Mouse (Mus musculus) liver, embryonic 12.5 days (tissue): ENCODE results near the gene Ncor2. TPM values are rescaled to one million over a fixed set of nuclear protein-coding genes. Genes with fewer than 3 reads are reported as not detected.

Experiments used
- ATAC-seq: fragments of 200-750 bp; cut with Nextera tagmentation; 2 replicates; pipeline ENCODE4 v1.8.0; 2017; ENCODE audit warnings: moderate number of reproducible peaks, mild to moderate bottlenecking, moderate library complexity
- H3K27ac ChIP-seq: fragments of 300-500 bp; sonication (generic); 2 replicates; pipeline ENCODE4 v1.5.1; 2016; ENCODE audit warnings: mild to moderate bottlenecking
- H3K27me3 ChIP-seq: fragments of 300-500 bp; sonication (generic); replicated peaks from 2 replicates; pipeline ENCODE4 v1.6.1; 2016; ENCODE audit warnings: mild to moderate bottlenecking, moderate library complexity
- H3K36me3 ChIP-seq: fragments of 300-500 bp; sonication (generic); 2 replicates; pipeline ENCODE4 v1.6.1; 2016; ENCODE audit warnings: mild to moderate bottlenecking, moderate library complexity
- H3K4me1 ChIP-seq: fragments of 300-500 bp; sonication (generic); 2 replicates; pipeline ENCODE4 v1.6.1; 2016
- H3K4me2 ChIP-seq: fragments of 300-500 bp; sonication (generic); 2 replicates; pipeline ENCODE4 v1.6.1; 2016; ENCODE audit warnings: mild to moderate bottlenecking, moderate library complexity
- H3K4me3 ChIP-seq: fragments of 300-500 bp; sonication (generic); 2 replicates; pipeline ENCODE4 v1.5.1; 2016; ENCODE audit warnings: mild to moderate bottlenecking, moderate library complexity
- H3K9ac ChIP-seq: fragments of 300-500 bp; sonication (generic); 2 replicates; pipeline ENCODE4 v1.6.1; 2016; ENCODE audit warnings: mild to moderate bottlenecking, moderate library complexity
- H3K9me3 ChIP-seq: fragments of 300-500 bp; sonication (generic); replicated peaks from 2 replicates; pipeline ENCODE4 v1.6.1; 2016; ENCODE audit warnings: mild to moderate bottlenecking, moderate library complexity
- WGBS: fragments of 180-500 bp; shearing (Covaris S2); methylation state at CpG from one replicate; pipeline ENCODE4 v1.1.7; 2016; ENCODE audit not compliant: insufficient replicate concordance; 5-methylcytosine and 5-hydroxymethylcytosine counted together
- polyA plus RNA-seq: library from polyadenylated mRNA; unstranded; fragments of >200 nt; fragmentation: Nextera tagmentation; extraction: Ambion mirVana; gene quantifications from 2 replicates; pipeline ENCODE4 v1.2.1, GENCODE M21; 2016

Ncor2 gene
- polyA plus RNA-seq, 1 experiment from 2014 or later = 10.0 TPM

DNA sequence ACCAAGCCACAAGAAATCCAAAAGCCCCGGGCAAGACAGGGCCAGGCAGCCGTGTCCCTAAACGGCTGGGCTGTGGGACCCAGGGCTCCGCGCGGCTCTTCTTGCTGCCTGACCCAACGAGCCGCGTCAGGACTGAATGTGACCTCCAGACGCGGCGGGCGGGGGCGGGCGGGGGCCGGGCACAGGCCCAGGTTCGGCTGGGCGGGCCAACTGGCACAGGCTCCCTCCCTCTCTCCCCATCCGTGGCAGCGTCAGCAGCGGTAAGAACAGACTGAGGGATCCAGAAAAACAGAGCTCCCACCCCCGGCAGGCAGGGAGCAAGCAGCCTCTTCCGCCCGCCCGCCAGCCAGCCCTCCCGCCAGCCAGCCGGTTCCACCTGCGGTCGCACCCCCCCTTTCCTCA, 120.8 kb downstream of the Ncor2 start:
- H3K9me3 ChIP-seq = no peaks in the 10 kb centered on the region
- H3K27me3 ChIP-seq = peaks cover 46% of the 10 kb centered on the region
- WGBS = 7% methylated on average over 20 of the region's 29 CpGs
- peaks cover 30% of the 10 kb centered on the region for H3K36me3 ChIP-seq
- no peak for ATAC-seq
- 0 out of 2 replicates have a peak overlapping the region, but pooled peaks have one; percentile 11 for H3K27ac ChIP-seq
- peak overlapping the region; percentile 56 for H3K4me2 ChIP-seq
- H3K9ac ChIP-seq = no peak overlapping the region; the same call in 1 of the 2 replicates
- peak overlapping the region; percentile 29 for H3K4me3 ChIP-seq
- H3K4me1 ChIP-seq = peaks cover 70% of the 10 kb centered on the region

DNA sequence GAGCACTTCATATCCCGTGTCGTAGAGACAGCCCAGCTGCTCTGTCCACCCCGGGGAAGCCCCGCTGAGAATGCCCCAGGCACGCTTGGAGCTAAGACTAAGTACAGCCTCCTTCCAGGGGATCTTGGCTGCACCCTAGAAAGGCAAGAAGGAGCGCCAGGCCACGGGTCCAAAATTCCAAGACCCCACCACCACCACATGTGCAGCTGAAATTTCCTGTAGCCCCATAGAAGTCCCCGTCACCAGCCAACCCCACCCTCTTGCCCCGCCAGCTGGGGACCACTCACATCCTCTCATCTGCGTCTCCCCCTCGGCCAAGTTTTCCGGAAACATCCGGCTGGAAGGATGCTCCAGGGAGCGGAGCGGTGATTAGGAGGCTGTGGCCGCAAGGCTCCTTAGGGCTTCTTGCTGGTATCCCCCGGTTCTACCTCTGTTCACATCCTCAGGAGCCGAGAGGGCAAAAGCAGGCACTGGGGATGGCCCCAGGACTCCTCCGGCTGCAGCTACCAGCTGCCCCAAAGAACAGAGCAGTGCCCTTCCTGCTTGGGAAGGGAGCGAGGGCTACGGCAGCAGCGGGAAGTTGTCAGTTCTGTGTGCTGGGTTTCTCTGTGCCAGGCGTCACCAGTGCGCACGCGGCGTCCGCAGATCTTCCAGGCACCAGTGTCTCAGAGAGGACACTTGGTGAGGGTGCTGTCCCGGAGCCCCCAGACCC, 121.3 kb downstream of the Ncor2 start:
- H3K9me3 ChIP-seq = no peaks in the 10 kb centered on the region
- peaks cover 29% of the 10 kb centered on the region for H3K36me3 ChIP-seq
- peak overlapping the region; percentile 29 for H3K4me3 ChIP-seq
- H3K4me2 ChIP-seq = peak overlapping the region; percentile 56
- WGBS = 20% methylated on average over 29 of the region's 29 CpGs
- H3K9ac ChIP-seq = no peak overlapping the region; the same call in 1 of the 2 replicates
- H3K4me1 ChIP-seq = peaks cover 75% of the 10 kb centered on the region
- 0 out of 2 replicates have a peak overlapping the region, but pooled peaks have one; percentile 11 for H3K27ac ChIP-seq
- ATAC-seq = no peak
- H3K27me3 ChIP-seq = peaks cover 46% of the 10 kb centered on the region

DNA sequence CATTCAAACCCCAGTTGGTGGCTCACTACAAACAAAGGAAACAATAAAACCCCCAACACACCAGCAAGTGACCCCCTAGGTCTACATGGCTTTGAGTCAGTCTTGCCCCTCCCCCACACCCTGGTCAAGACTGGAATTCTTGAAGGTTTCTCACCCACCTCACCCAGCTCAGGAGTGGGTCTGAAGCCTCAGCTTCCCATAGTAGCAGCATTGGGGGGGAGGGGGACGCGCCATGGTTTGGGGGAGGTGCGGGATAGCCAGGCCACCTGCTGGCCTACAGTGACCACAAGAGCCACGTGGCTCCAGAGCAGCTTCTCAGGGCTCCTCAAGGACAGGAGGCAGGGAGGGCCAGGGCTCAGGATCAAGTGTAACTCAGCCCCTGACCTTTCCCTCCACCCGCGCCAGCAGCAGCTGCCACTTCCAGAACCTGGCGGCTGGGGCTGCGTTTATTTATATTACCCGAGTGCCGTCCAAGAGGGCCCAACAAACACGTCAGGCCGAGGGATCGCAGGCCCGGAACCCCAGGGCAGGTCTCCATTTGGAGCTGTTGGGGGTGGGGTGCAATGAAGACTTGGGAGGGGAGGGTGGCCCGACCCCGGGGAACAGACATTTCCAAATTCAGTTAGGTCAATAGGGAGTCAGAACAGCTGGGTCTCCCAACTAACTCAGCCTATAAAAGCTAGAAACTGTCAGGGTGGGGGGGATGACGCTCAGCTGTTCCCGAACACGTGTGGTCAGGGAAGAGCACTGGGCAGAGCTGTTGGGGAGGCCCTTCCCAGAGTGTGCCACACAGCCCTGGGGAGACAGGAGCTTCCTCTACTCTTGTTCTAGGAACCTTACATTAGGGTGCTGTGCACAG, 122.1 kb downstream of the Ncor2 start:
- Histone ChIP-seq H3K4me2 (peak overlapping the region; percentile 56), H3K9ac (peak overlapping the region; percentile 19; the same call in 1 of the 2 replicates), H3K27ac (no peak overlapping the region), H3K4me3 (peak overlapping the region; percentile 29; the same call in 1 of the 2 replicates), H3K27me3 (peaks cover 46% of the 10 kb centered on the region), H3K9me3 (no peaks in the 10 kb centered on the region), H3K36me3 (peaks cover 26% of the 10 kb centered on the region), H3K4me1 (peaks cover 83% of the 10 kb centered on the region)
- 34% methylated on average over 19 of the region's 19 CpGs for WGBS
- ATAC-seq = no peak

DNA sequence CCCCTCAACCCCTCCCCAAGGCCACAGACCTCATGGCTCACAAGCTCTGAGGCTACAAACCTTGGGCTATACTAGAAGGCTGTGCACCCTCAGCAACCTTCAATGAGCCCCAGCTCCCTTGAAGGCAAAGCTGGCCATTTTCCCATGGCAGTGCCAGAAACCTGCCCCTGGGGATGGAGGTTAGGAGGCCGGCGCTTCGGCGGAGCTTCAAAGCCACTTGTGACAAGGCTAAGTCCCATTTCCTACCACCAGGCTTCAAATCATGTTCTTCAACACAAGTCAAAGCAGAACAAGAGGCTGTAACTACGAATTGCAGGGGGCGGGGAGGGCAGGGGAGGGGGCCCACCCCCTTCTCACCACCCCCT, 122.7 kb downstream of the Ncor2 start:
- no peak overlapping the region for H3K9ac ChIP-seq
- H3K9me3 ChIP-seq = no peaks in the 10 kb centered on the region
- peaks cover 27% of the 10 kb centered on the region for H3K36me3 ChIP-seq
- H3K4me2 ChIP-seq = peak overlapping the region; percentile 56
- H3K27ac ChIP-seq = 0 out of 2 replicates have a peak overlapping the region, but pooled peaks have one; percentile 36
- ATAC-seq = no peak
- 50% methylated on average over 6 of the region's 6 CpGs for WGBS
- no peak overlapping the region for H3K4me3 ChIP-seq
- H3K27me3 ChIP-seq = peaks cover 46% of the 10 kb centered on the region
- H3K4me1 ChIP-seq = peaks cover 89% of the 10 kb centered on the region

DNA sequence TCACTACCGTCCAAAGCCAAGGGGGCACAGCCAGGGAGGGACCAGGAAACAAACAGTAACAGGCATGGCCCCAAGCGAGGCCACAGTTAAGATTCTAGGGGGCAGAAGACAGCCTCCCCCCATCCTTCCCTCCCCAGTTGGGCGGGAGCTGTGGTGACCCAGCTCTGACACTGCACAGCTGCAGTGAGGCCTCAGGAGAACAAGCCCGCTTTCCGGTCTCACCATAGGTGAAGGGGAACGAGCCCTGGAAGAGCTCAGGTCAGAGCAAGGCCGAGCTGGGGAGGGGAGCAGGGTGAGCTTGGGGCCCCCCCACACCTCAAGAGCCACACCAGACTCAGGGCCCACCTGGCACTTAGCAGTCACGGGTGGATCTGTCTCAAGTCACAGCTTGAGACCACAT, 123.1 kb downstream of the Ncor2 start:
- Histone ChIP-seq H3K36me3 (peaks cover 30% of the 10 kb centered on the region), H3K27ac (0 out of 2 replicates have a peak overlapping the region, but pooled peaks have one; percentile 62), H3K4me3 (no peak overlapping the region), H3K4me1 (peaks cover 93% of the 10 kb centered on the region), H3K9me3 (no peaks in the 10 kb centered on the region), H3K9ac (no peak overlapping the region), H3K27me3 (peaks cover 46% of the 10 kb centered on the region), H3K4me2 (peak overlapping the region; percentile 56)
- 48% methylated on average over 8 of the region's 8 CpGs for WGBS
- ATAC-seq = no peak

DNA sequence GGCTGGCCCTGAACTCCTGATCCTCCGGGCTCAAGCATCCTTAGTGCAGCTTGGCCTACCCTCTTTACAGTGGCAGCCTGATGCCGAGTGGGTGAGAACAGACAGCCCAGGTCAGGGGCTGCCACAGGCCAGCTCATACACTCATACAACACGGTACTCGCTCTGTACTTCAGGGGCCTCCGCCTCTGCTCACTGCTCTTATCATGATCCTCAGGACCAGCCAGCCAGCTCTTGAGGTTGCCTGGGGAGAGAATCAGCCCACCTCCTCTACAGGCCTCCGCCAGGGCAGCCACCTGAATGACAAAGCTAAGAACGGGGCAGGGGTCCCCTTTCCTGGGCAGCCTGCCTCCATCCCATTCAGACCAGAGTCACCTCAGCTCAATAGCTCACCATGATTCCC, 125.4 kb downstream of the Ncor2 start:
- ATAC-seq = peak; percentile 74
- H3K27me3 ChIP-seq = peaks cover 25% of the 10 kb centered on the region
- peak overlapping the region; percentile 63 for H3K4me2 ChIP-seq
- H3K27ac ChIP-seq = peak overlapping the region; percentile 85
- H3K9ac ChIP-seq = peak overlapping the region; percentile 61
- no peaks in the 10 kb centered on the region for H3K9me3 ChIP-seq
- 33% methylated on average over 7 of the region's 7 CpGs for WGBS
- H3K36me3 ChIP-seq = peaks cover 52% of the 10 kb centered on the region
- H3K4me3 ChIP-seq = peak overlapping the region; percentile 10
- H3K4me1 ChIP-seq = peaks cover 100% of the 10 kb centered on the region

DNA sequence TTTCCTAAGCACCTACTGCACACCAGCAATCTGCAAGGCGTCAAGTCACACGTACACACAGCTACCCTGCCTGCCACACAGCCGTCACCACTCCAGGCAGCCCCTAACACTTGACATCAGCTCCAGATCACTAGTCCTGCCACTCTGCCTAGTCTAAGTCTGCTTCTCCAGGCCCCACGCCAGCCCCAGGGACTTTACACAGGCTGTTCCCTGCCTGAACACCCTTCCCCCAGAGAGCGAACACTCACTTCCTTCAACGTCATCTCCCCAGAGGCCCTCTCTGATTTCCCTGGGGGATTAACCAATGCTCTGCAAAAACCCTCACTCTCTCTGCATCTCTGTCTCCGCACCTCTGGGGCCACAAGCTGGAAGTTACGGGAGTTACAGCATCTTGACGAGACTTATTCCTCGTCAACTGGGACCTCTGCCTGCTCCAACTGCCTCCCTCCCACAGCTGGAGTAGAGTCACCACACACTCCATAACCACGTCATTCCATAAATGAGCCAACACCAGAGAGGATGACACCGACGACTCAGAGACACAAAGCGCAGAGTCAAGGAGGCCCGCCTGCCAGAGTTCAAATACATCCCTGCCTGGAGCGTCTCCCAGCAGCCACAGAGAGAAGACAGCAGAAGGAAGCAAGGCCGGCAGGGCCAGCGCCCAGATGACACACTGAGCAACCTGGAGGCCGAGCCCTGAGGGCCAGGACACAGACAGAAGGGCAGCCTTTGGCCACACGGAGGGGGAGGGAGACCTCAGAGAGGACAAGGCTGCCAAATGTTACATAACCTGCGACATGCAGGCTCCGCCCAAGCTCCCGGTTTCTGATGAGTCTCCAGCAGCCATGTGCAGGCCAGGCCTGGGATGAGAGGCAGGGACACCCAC, 126.2 kb downstream of the Ncor2 start:
- Histone ChIP-seq H3K36me3 (peaks cover 60% of the 10 kb centered on the region), H3K9me3 (no peaks in the 10 kb centered on the region), H3K4me1 (peaks cover 100% of the 10 kb centered on the region), H3K4me3 (peak overlapping the region; percentile 10), H3K9ac (peak overlapping the region; percentile 61), H3K4me2 (peak overlapping the region; percentile 63), H3K27me3 (peaks cover 17% of the 10 kb centered on the region), H3K27ac (peak overlapping the region; percentile 85)
- ATAC-seq = peak; percentile 36
- WGBS = 62% methylated on average over 23 of the region's 23 CpGs

DNA sequence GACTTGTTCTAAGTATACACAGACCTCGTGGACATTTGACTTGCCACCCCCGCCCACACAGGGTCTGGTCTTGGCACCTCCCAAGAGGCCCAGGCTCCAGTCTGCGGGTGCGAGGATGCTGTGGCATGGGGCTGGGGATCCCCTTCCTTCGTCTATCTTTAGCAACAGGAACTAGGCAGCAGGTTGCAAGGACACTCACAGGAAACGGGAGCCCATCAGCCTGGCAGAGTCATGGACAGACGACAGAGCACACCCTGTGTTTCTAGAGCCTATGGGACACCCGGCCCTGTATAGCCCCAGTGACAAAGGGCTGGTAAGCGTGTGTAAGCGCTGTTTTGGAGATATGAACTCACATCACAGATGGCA, 126.8 kb downstream of the Ncor2 start:
- Histone ChIP-seq H3K36me3 (peaks cover 66% of the 10 kb centered on the region), H3K27me3 (peaks cover 11% of the 10 kb centered on the region), H3K9me3 (no peaks in the 10 kb centered on the region), H3K27ac (peak overlapping the region; percentile 85), H3K4me3 (no peak overlapping the region), H3K9ac (no peak overlapping the region), H3K4me2 (peak overlapping the region; percentile 63; the same call in 1 of the 2 replicates), H3K4me1 (peaks cover 96% of the 10 kb centered on the region)
- WGBS = 56% methylated on average over 10 of the region's 10 CpGs
- ATAC-seq = no peak

DNA sequence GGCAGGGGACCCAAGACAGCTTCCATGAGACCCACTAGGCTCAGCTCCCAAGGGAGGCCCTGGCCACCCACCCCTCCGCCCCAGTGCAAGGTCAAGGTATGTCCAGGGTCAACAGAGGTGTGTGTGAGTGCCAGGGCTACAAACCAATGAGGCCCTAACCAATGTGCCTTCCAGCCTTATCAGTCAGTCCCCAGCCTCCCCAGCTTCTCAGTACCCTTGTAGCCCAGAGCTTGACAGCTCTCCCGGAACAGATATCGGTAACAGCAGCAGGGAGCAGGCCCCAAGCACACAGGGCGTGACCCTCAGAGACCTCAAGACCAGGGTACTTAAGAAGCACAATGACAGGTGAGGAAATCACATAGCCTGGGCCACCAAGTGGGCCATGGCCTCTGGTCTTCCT, 129.5 kb downstream of the Ncor2 start:
- peak; percentile 94 for ATAC-seq
- H3K27ac ChIP-seq = peak overlapping the region; percentile 88
- H3K36me3 ChIP-seq = peaks cover 79% of the 10 kb centered on the region
- H3K27me3 ChIP-seq = no peaks in the 10 kb centered on the region
- peak overlapping the region; percentile 60 for H3K4me2 ChIP-seq
- H3K4me1 ChIP-seq = peaks cover 80% of the 10 kb centered on the region
- H3K9ac ChIP-seq = peak overlapping the region; percentile 49
- WGBS = 37% methylated on average over 4 of the region's 4 CpGs
- H3K4me3 ChIP-seq = peak overlapping the region; percentile 19; the same call in 1 of the 2 replicates
- no peaks in the 10 kb centered on the region for H3K9me3 ChIP-seq

DNA sequence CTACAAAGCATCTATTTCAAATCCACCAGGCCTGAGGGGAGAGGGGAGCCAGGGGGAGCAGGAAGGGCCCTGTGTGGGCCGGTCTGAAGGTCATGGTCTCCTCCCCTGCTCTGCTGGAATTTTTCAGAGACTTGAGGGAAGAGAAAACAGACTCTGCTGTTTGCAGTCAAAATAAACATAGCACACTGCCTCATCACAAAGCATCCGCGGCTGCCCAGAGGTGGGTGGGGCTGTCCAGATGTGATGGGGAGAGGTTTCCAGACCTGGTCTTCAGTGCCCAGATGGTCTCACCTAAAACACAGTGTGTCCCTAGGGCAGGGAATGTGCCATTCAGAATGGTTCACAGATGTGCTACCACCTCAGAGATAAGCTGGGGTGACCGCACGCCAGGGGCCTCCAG, 132.6 kb downstream of the Ncor2 start:
- 79% methylated on average over 5 of the region's 5 CpGs for WGBS
- Histone ChIP-seq H3K4me1 (peaks cover 50% of the 10 kb centered on the region), H3K36me3 (peaks cover 97% of the 10 kb centered on the region)

DNA sequence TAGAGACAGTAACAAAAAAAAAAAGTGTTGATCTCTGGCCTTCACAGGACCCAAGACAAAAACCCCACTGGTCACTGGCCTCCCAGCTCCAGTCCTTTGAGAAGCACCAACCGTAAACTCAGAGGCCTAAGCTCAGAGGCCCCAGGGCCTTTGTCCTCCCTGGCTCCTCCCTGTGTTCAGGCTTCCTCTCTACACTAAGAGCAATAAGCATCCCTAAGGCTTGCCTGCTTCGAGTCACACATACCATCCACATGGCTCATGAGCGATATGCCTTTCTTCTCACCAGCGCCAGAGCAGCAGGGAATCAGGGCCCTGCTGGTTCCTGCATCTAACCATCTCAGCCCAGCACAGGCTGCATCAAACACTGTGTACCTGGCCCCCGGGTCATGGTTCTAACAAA, 133.8 kb downstream of the Ncor2 start:
- peaks cover 96% of the 10 kb centered on the region for H3K36me3 ChIP-seq
- WGBS = 90% methylated on average over 5 of the region's 5 CpGs
- H3K27ac ChIP-seq = no peak overlapping the region
- no peak overlapping the region for H3K4me3 ChIP-seq
- H3K4me2 ChIP-seq = no peak overlapping the region
- no peaks in the 10 kb centered on the region for H3K9me3 ChIP-seq
- no peaks in the 10 kb centered on the region for H3K27me3 ChIP-seq
- no peak overlapping the region for H3K9ac ChIP-seq
- ATAC-seq = no peak
- H3K4me1 ChIP-seq = peaks cover 41% of the 10 kb centered on the region

More for the DNA sequence above, 132.6 kb downstream of the Ncor2 start:
- Histone ChIP-seq H3K9ac (no peak overlapping the region), H3K9me3 (no peaks in the 10 kb centered on the region), H3K27me3 (no peaks in the 10 kb centered on the region), H3K27ac (no peak overlapping the region), H3K4me3 (no peak overlapping the region), H3K4me2 (no peak overlapping the region)
- no peak for ATAC-seq
